Mouse (Mus musculus) testis, adult 2 months (tissue): Measurements from ENCODE around the gene Pdzd8.

Experiments used
- CTCF ChIP-seq: fragments of 200-500 bp; IDR thresholded peaks from 2 replicates; pipeline ENCODE4 v1.5.1; 2012; ENCODE audit warnings: low read depth, mild to moderate bottlenecking, inconsistent platforms, low read length, moderate library complexity; ENCODE audit not compliant: control insufficient read depth, insufficient read depth, insufficient replicate concordance
- POLR2A ChIP-seq: fragments of 200-500 bp; IDR thresholded peaks from 2 replicates; pipeline ENCODE4 v1.6.1; 2012; ENCODE audit warnings: low read depth, mild to moderate bottlenecking, inconsistent platforms, low read length, moderate library complexity; ENCODE audit not compliant: control insufficient read depth

DNA sequence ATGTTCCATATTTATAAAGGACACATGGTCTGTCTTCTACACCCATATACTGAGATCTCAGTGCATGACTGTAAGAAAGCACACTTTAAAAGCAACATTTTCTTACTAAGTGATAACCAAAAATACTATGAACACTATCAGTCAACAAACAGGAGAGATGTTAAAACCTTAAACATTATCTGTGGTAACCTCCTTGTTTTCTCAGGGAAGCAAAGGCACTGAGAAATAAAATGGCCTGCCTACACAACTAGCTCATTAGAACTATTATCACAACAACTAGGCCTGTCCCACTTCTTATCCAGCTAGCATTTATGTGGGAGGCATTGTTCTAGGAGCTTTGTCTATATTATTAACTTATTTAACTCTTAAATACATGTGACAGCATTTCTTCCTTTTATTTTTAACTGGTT, 14.8 kb downstream of the Pdzd8 start:
- TF ChIP-seq POLR2A (no peak), CTCF (no peak)
